Mouse (Mus musculus): ENCODE data around the gene Tctn3. TPM values are rescaled to one million over a fixed set of nuclear protein-coding genes. Genes with fewer than 3 reads are reported as not detected.
A peak's percentile ranks its signal among the peaks of the same experiment; 100 is the strongest.
"Not testable (repeated sequence)": the region's sequence is repeated elsewhere in the genome, so short reads cannot be mapped to it uniquely, and the experiment has no call there.

Tctn3 gene
- polyA plus RNA-seq, 1 experiment from 2014 or later: 13.2 TPM

DNA sequence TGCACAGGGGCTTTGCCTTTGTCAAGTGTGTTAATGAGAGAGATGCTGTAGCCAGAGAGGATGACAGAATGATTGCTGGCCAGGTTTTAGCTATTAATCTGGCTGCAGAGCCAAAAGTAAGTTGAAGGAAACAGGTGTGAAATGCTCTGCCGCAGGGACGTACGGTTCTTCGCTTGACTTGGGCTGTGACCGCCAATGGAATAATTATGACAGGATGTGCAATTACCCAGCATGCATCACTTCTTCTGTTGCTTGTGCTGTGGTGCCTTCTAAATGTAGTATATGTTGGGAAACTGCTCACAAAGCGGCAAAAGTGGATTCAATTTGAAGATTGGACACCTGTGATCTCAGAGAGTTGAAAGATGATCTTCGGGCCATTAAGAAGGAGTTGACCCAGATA, 4.0 kb upstream of the Tctn3 start:
- H3K4me2 ChIP-seq: no peak overlapping the region
- WGBS: 85% methylated on average over 7 of the region's 7 CpGs
- ATAC-seq (ENCODE audit: low FRiP score, low read depth): no peak

DNA sequence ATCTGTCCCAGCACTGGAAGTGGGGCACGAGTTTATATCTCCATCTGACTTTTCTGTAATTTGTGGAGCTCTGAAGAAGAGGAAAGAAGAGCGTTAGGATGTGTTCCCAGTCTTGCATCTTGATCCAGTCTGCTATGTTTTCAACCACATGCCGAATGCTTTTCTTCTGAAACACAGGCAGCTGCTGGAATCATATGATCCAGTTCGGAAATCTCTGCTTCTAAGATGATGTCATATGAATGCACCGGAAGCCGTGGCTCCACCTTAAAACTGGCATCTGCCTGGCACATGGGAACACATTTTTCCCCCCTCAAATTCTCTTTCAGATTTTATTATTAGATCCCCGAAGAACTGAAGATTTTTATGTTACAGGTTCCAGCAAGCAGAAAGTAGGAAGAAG, 2.8 kb upstream of the Tctn3 start:
- Histone ChIP-seq H3K4me1 (replicated peaks) (peaks cover 18% of the 10 kb centered on the region), H3K27me3 (no peaks in the 10 kb centered on the region), H3K27ac (replicated peaks) (no peak overlapping the region), H3K4me2 (no peak overlapping the region), H3K9me3 (no peaks in the 10 kb centered on the region), H3K36me3 (no peaks in the 10 kb centered on the region), H3K9ac (no peak overlapping the region), H3K4me3 (no peak overlapping the region)
- 88% methylated on average over 7 of the region's 7 CpGs for WGBS
- no peak for ATAC-seq (ENCODE audit: low FRiP score, low read depth)

More for the DNA sequence above, 4.0 kb upstream of the Tctn3 start:
- Histone ChIP-seq H3K9ac (no peak overlapping the region), H3K27ac (replicated peaks) (no peak overlapping the region), H3K9me3 (no peaks in the 10 kb centered on the region), H3K27me3 (no peaks in the 10 kb centered on the region), H3K4me3 (no peak overlapping the region), H3K4me1 (replicated peaks) (peaks cover 9% of the 10 kb centered on the region), H3K36me3 (no peaks in the 10 kb centered on the region)

GRCm38 (mm10) chr19:40607676-40608075, 4.4 kb downstream of the Tctn3 start:
- Histone ChIP-seq H3K9me3 (no peaks in the 10 kb centered on the region), H3K4me1 (replicated peaks) (peaks cover 18% of the 10 kb centered on the region), H3K27ac (replicated peaks) (no peak overlapping the region), H3K36me3 (peaks cover 46% of the 10 kb centered on the region), H3K4me2 (no peak overlapping the region), H3K27me3 (no peaks in the 10 kb centered on the region), H3K9ac (no peak overlapping the region), H3K4me3 (no peak overlapping the region)
- ATAC-seq (ENCODE audit: low FRiP score, low read depth): no peak
- 94% methylated on average over 6 of the region's 6 CpGs for WGBS

GRCm38 (mm10) chr19:40605189-40605588, 6.8 kb downstream of the Tctn3 start:
- Histone ChIP-seq H3K4me1 (replicated peaks) (0 out of 2 replicates have a peak, but pooled peaks cover 1% of the 10 kb centered on the region), H3K27me3 (no peaks in the 10 kb centered on the region), H3K36me3 (peaks cover 55% of the 10 kb centered on the region)

DNA sequence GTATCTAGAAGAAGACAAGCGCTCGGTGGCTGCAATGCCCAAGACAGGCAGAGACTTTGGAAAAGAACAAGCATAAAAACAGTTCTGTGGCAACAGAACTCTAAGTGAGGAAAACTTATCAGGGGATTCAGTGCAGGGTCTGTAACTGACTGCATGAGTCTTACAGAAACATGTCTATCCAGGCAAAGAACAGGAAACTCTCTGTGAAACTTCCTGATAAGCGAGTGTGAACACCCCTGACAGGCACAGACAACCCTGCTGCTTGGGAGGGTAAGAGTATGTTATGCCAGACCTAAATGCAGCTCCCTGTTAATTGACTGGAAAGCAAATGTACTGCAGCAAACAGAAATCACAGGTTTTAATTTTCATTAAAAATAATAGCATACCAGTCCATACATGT, 10.2 kb downstream of the Tctn3 start:
- H3K9me3 ChIP-seq: no peaks in the 10 kb centered on the region

More at GRCm38 (mm10) chr19:40605189-40605588, 6.8 kb downstream of the Tctn3 start:
- H3K9ac ChIP-seq: no peak overlapping the region
- WGBS: 96% methylated on average over 9 of the region's 9 CpGs
- H3K27ac ChIP-seq (replicated peaks): no peak overlapping the region
- no peak overlapping the region for H3K4me2 ChIP-seq
- ATAC-seq (ENCODE audit: low FRiP score, low read depth): no peak
- no peaks in the 10 kb centered on the region for H3K9me3 ChIP-seq
- H3K4me3 ChIP-seq: no peak overlapping the region

DNA sequence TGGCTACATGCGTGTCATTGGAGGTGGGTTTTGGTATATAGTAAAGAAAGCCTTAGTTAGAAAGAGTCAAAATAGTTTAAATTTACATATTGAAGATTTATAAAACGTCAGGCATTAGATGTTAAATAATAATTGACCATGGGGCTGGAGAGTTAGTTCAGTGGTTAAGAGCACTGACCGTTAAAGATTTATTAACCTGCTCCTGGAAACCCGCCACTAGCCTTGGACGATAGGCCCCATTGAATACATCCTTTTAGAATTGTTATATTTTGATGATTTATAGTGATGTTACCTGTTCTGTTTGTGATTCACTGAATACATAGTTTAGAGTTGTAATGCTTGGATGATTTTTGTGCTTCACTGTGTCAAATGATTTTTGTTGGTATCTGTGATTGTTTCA, 11.2 kb downstream of the Tctn3 start:
- not testable (repeated sequence) for H3K4me3 ChIP-seq

More for the DNA sequence above, 10.2 kb downstream of the Tctn3 start:
- H3K27me3 ChIP-seq: no peaks in the 10 kb centered on the region
- H3K4me1 ChIP-seq (replicated peaks): no peaks in the 10 kb centered on the region
- H3K4me2 ChIP-seq: no peak overlapping the region
- no peak overlapping the region for H3K4me3 ChIP-seq
- ATAC-seq (ENCODE audit: low FRiP score, low read depth): no peak
- WGBS: 93% methylated on average over 3 of the region's 3 CpGs
- no peak overlapping the region for H3K9ac ChIP-seq
- peaks cover 47% of the 10 kb centered on the region for H3K36me3 ChIP-seq
- no peak overlapping the region for H3K27ac ChIP-seq (replicated peaks)

GRCm38 (mm10) chr19:40595831-40596230, 16.2 kb downstream of the Tctn3 start:
- no peaks in the 10 kb centered on the region for H3K4me1 ChIP-seq (replicated peaks)
- H3K36me3 ChIP-seq: peaks cover 21% of the 10 kb centered on the region; the same call in 1 of the 2 replicates
- H3K9ac ChIP-seq: no peak overlapping the region
- 87% methylated on average over 8 of the region's 8 CpGs for WGBS
- H3K4me3 ChIP-seq: no peak overlapping the region
- H3K27ac ChIP-seq (replicated peaks): no peak overlapping the region
- ATAC-seq (ENCODE audit: low FRiP score, low read depth): no peak
- H3K4me2 ChIP-seq: no peak overlapping the region
- no peaks in the 10 kb centered on the region for H3K9me3 ChIP-seq
- H3K27me3 ChIP-seq: no peaks in the 10 kb centered on the region

More for the DNA sequence above, 11.2 kb downstream of the Tctn3 start:
- H3K9me3 ChIP-seq; H3K27me3 ChIP-seq; ATAC-seq (ENCODE audit: low FRiP score, low read depth); H3K27ac ChIP-seq (replicated peaks); H3K4me1 ChIP-seq (replicated peaks); H3K9ac ChIP-seq; H3K4me2 ChIP-seq: not testable (repeated sequence)
- H3K36me3 ChIP-seq: peaks cover 42% of the 10 kb centered on the region
- 93% methylated on average over 5 of the region's 5 CpGs for WGBS

DNA sequence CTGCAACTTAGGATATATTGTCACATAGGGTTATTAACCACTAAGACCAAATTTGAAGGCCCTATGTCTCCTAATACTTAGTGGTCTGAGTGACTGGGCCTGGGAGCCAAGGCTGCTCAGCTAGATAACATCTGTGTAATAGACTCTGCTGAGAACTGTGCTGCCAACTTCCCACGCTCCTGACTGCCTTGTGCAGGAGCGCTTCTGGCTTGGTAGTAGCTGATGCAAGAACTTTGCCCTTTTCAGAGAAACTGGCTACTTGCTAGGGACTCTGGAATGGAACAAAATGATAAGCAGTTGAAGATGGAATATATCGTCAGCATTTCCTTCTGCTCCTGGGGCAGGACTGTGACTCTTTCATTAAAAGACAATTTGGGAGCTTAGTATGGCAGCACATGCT, 16.8 kb downstream of the Tctn3 start:
- H3K36me3 ChIP-seq: peaks cover 18% of the 10 kb centered on the region; the same call in 1 of the 2 replicates
- WGBS: 90% methylated on average over 3 of the region's 3 CpGs
- H3K9ac ChIP-seq: no peak overlapping the region
- ATAC-seq (ENCODE audit: low FRiP score, low read depth): no peak
- H3K27ac ChIP-seq (replicated peaks): no peak overlapping the region
- no peaks in the 10 kb centered on the region for H3K27me3 ChIP-seq
- no peak overlapping the region for H3K4me2 ChIP-seq
- no peaks in the 10 kb centered on the region for H3K9me3 ChIP-seq
- H3K4me1 ChIP-seq (replicated peaks): no peaks in the 10 kb centered on the region
- no peak overlapping the region for H3K4me3 ChIP-seq

DNA sequence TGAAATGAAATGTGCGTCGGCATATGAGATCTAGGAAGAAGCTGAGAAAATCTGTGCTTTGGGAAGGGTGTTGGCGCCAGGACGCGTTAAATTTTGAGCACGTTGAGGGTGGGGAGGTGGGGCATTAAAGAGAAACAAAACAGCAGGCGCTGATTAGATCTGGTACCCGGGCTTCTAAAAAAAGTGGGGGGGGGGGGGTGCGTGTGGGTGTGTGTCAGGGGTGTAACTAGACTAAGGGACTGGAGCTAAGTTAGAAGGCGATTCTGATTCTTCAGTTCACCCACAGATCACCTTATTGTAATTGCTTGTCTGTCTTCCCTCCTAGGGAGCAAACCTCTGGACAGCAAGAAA, 22.5 kb downstream of the Tctn3 start:
- under 1% methylated on average over 10 of the region's 10 CpGs for WGBS
- peaks cover 20% of the 10 kb centered on the region for H3K4me1 ChIP-seq (replicated peaks)
- no peaks in the 10 kb centered on the region for H3K27me3 ChIP-seq
- peaks cover 6% of the 10 kb centered on the region; the same call in 1 of the 2 replicates for H3K36me3 ChIP-seq
- H3K4me2 ChIP-seq: peak overlapping the region; percentile 91
- H3K27ac ChIP-seq (replicated peaks): peak overlapping the region; percentile 85
- H3K4me3 ChIP-seq: peak overlapping the region; percentile 91
- ATAC-seq (ENCODE audit: low FRiP score, low read depth): no peak
- no peaks in the 10 kb centered on the region for H3K9me3 ChIP-seq
- no peak overlapping the region for H3K9ac ChIP-seq

- H3K27ac ChIP-seq (replicated peaks): peak overlapping the region; percentile 85
- peaks cover 2% of the 10 kb centered on the region; the same call in 1 of the 2 replicates for H3K36me3 ChIP-seq
- peak overlapping the region; percentile 58 for H3K9ac ChIP-seq
- H3K4me3 ChIP-seq: peak overlapping the region; percentile 91
- no peaks in the 10 kb centered on the region for H3K9me3 ChIP-seq
- no peaks in the 10 kb centered on the region for H3K27me3 ChIP-seq
- under 1% methylated on average over 18 of the region's 18 CpGs for WGBS
- H3K4me2 ChIP-seq: peak overlapping the region; percentile 91
- ATAC-seq (ENCODE audit: low FRiP score, low read depth): peak; percentile 75
- H3K4me1 ChIP-seq (replicated peaks): peaks cover 20% of the 10 kb centered on the region
Measured at GRCm38 (mm10) chr19:40588847-40589529, 23.0 kb downstream of the Tctn3 start.

DNA sequence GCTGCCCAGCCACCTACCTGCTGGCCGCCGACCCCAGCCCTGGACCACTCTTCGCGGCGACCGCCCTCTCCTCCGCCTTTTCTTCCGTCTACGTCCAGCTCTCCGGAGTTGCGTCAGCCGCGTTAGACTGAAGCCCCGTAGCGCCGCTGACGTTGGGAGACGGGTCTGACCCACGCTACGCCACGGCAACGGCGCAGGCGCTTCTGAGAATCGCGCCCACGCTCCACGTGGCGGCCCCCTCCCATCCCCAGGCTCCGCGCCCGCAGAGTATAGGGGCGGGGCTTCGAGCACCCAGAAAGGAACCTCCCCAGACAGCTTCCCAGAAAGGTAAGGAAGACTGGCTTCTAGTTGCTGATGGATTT, 23.8 kb downstream of the Tctn3 start, which contains the start of gene Aldh18a1:
Gene Aldh18a1 (minus strand): TSS at position 171 of the 362 bp plus-strand sequence.
- Histone ChIP-seq H3K27me3 (no peaks in the 10 kb centered on the region), H3K4me1 (replicated peaks) (peaks cover 20% of the 10 kb centered on the region), H3K27ac (replicated peaks) (peak within 1 kb of the TSS; percentile 85), H3K4me3 (peak within 1 kb of the TSS; percentile 91), H3K9ac (peak within 1 kb of the TSS; percentile 89), H3K4me2 (peak within 1 kb of the TSS; percentile 91), H3K9me3 (no peaks in the 10 kb centered on the region), H3K36me3 (no peaks in the 10 kb centered on the region)
- ATAC-seq (ENCODE audit: low FRiP score, low read depth): peak; percentile 96
- under 1% methylated on average over 34 of the region's 34 CpGs for WGBS

DNA sequence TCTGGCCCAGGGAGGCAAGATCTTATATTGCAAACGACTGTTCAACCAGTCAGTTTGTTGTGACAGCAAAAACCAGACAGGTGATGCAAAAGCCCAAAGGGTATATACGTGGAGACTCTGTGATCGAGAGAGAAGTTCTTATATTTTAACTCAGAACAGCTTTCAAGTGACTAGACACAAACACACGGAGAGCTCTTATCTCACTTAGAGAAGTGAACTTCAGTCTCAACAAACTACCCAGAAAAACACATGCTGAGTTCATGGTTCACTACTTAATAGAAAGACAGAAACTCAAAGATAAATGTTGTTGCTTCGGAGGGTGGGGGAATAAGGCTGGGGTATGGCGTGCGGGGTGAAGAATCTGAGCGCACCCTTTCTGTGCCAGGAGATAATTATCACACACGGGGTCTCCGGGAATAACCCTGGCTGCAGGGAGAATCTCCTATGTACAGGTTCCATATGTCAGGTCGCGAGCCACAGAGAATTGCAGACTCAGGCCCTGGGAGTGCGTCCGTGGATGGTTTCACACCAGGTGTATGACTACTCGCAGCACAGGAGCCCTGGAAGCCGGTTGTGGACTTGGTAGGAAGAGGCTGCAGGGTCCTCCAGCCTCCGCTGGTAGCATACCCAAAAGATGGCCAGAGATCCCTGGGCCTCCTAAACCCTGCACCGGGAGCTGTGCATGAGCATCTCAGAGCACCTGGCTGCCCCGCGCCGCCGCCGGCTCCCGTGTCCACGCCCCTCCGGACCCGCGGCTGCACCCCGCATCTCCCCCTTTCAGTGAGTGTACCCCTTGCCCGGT, 24.3 kb downstream of the Tctn3 start:
- 3% methylated on average over 29 of the region's 30 CpGs for WGBS
- Histone ChIP-seq H3K9me3 (no peaks in the 10 kb centered on the region), H3K9ac (peak overlapping the region; percentile 89), H3K36me3 (no peaks in the 10 kb centered on the region), H3K4me3 (peak overlapping the region; percentile 91), H3K4me1 (replicated peaks) (peaks cover 20% of the 10 kb centered on the region), H3K27ac (replicated peaks) (peak overlapping the region; percentile 82), H3K27me3 (no peaks in the 10 kb centered on the region), H3K4me2 (peak overlapping the region; percentile 91)
- peak; percentile 78 for ATAC-seq (ENCODE audit: low FRiP score, low read depth)

Measured in hindbrain, embryonic 15.5 days (tissue).